Mouse (Mus musculus) embryo, embryonic 10 days (tissue): ENCODE measurements around the gene Mapk10.

Experiments used
- DNase-seq: peaks from one replicate; pipeline ENCODE4 v3.0.0-alpha.2; 2015; ENCODE audit warnings: low spot score

Gene Mapk10

DNA sequence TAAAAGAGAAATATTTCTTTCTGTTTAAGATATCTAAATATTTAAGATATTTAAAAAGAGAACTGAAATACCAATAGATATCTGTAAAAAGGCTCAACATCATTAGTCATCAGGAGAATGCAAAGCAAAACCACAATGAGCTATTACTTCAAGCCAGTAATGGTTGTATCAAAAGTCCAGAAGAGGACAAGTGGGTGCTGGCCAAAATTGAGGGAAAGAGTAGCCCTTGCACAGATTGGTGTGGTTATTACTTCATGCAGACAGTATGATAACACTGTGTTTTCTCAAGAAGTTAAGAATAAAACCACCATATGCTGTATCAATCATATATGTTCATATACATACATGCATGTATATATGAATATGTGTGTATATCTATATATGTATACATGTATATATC lies 353.1 kb downstream of the Mapk10 start:
- DNase-seq, result no peak
